Mouse (Mus musculus) limb, embryonic 13.5 days (tissue): ENCODE measurements around the gene Ccdc8. TPM values are rescaled to one million over a fixed set of nuclear protein-coding genes. Genes with fewer than 3 reads are reported as not detected.
A peak's percentile ranks its signal among the peaks of the same experiment; 100 is the strongest.

ENCODE experiments used
- ATAC-seq: fragments of 200-750 bp; cut with Nextera tagmentation; 2 replicates; pipeline ENCODE4 v1.8.0; 2017; ENCODE audit warnings: low read depth, moderate number of reproducible peaks, moderate TSS enrichment; ENCODE audit not compliant: low FRiP score
- H3K27ac ChIP-seq: fragments of 300-500 bp; sonication (generic); 2 replicates; pipeline ENCODE4 v1.5.1; 2015; ENCODE audit warnings: inconsistent platforms, mild to moderate bottlenecking, moderate library complexity
- H3K27me3 ChIP-seq: fragments of 300-500 bp; sonication (generic); 2 replicates; pipeline ENCODE4 v1.6.1; 2015; ENCODE audit warnings: mild to moderate bottlenecking, inconsistent platforms
- H3K36me3 ChIP-seq: fragments of 300-500 bp; sonication (generic); 2 replicates; pipeline ENCODE4 v1.6.1; 2015; ENCODE audit warnings: inconsistent platforms, mild to moderate bottlenecking, moderate library complexity
- H3K4me1 ChIP-seq: fragments of 300-500 bp; sonication (generic); 2 replicates; pipeline ENCODE4 v1.6.1; 2015; ENCODE audit warnings: inconsistent platforms
- H3K4me2 ChIP-seq: fragments of 300-500 bp; sonication (generic); replicated peaks from 2 replicates; pipeline ENCODE4 v1.6.1; 2015; ENCODE audit warnings: inconsistent platforms, mild to moderate bottlenecking, moderate library complexity
- H3K4me3 ChIP-seq: fragments of 300-500 bp; sonication (generic); 2 replicates; pipeline ENCODE4 v1.5.1; 2015; ENCODE audit warnings: moderate library complexity, mild to moderate bottlenecking, inconsistent platforms
- H3K9ac ChIP-seq: fragments of 300-500 bp; sonication (generic); 2 replicates; pipeline ENCODE4 v1.6.1; 2015; ENCODE audit warnings: mild to moderate bottlenecking, inconsistent platforms
- H3K9me3 ChIP-seq: fragments of 300-500 bp; sonication (generic); 2 replicates; pipeline ENCODE4 v1.6.1; 2016; ENCODE audit warnings: inconsistent platforms
- WGBS: fragments of 180-500 bp; shearing (Covaris S2); methylation state at CpG from one replicate; pipeline ENCODE4 v1.1.7; 2015; 5-methylcytosine and 5-hydroxymethylcytosine counted together
- polyA plus RNA-seq: library from polyadenylated mRNA; unstranded; fragments of >200 nt; fragmentation: Nextera tagmentation; extraction: Ambion mirVana; gene quantifications from 2 replicates; pipeline ENCODE4 v1.2.1, GENCODE M21; 2015

The Ccdc8 gene
- polyA plus RNA-seq, 1 experiment from 2014 or later, result 33.0 TPM

DNA sequence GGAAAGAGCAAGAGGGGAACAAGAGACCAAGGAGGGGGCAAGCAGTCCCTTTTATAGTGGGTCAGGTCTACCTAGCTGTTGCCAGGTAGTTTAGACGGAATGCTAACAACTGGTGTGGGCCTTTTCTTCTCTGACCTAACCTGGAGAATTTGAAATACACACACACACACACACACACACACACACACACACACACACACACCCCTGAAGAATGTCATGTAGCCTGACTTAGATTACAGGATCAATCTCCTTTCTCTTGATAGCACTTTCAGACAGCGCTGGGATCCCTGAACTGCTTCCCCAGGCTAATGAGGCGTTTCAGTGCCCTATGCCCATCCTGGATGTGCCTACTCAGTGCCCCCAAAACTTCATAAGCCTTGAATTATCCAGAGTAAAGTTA, 13.9 kb upstream of the Ccdc8 start:
- 92% methylated on average over 3 of the region's 3 CpGs for WGBS
- Histone ChIP-seq H3K9me3 (no peaks in the 10 kb centered on the region), H3K4me3 (no peak overlapping the region), H3K4me1 (peaks cover 27% of the 10 kb centered on the region), H3K27ac (no peak overlapping the region), H3K27me3 (no peaks in the 10 kb centered on the region), H3K4me2 (no peak overlapping the region), H3K9ac (no peak overlapping the region), H3K36me3 (no peaks in the 10 kb centered on the region)
- ATAC-seq, result no peak

DNA sequence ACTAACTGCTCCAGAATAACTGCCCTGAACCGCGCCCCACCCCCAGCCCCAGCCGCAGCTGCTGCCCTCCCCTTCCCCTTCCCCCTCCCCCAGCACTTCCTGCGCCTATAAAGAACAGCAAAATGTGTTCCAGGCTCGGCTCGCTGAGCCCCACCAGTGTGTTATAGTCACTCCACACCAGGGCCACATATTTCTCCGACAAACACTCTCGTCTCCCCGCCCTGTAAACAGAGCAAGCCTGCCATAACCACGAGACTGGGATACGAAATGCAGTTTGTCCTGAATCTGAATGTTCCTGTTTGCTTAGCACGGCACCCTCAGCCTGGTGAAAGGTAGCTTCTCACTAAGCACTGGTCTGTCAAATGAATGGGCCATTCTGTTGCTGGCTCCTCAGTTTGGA, 12.2 kb upstream of the Ccdc8 start:
- ATAC-seq, result peak; percentile 77
- 0 out of 2 replicates have a peak overlapping the region, but pooled peaks have one; percentile 20 for H3K9ac ChIP-seq
- H3K4me3 ChIP-seq, result peak overlapping the region; percentile 24
- H3K36me3 ChIP-seq, result no peaks in the 10 kb centered on the region
- H3K4me1 ChIP-seq, result peaks cover 30% of the 10 kb centered on the region
- under 1% methylated on average over 12 of the region's 12 CpGs for WGBS
- H3K27ac ChIP-seq, result peak overlapping the region; percentile 85
- peak overlapping the region; percentile 59 for H3K4me2 ChIP-seq
- H3K27me3 ChIP-seq, result no peaks in the 10 kb centered on the region
- H3K9me3 ChIP-seq, result no peaks in the 10 kb centered on the region

DNA sequence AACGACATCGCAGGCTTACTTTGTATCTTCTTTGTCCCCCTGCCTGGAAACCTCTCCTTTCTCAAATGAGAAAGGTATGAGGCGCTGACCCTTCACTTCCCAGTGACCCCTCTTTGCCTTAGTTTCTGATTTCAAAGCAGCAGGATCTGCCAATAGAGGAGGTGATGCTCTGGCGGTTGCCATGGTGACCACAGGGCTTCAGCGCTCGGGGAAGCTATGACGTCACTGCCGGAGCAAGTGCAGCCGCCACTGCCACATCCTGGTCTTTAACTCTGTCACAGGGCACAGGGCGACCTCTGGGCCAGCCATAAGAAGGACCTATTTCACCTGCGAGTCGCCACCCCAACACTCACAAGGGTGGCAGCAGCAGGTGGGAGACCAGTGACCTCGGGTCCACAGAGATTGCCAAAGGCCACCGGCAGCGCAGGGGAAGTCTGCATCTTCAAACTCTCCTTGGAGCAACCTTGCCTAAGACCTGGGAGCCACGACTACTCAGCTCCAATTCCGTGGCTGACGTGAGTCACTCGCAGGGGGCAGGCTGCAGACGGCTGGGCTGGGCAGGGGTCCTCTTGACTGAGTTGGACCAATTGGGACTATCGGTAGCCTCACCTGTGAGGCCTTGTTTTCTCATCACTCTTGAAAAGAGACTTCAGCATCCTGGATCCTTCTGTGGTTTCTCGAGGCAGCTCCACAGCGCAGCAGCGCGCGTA, 9.5 kb upstream of the Ccdc8 start, which contains the start of gene Gm42372:
Gene Gm42372 (plus strand): TSS at position 228 of the 710 bp plus-strand sequence.
- Histone ChIP-seq H3K4me3 (peak within 1 kb of the TSS; percentile 28), H3K27ac (no peak within 1 kb of the TSS), H3K9me3 (no peaks in the 10 kb centered on the region), H3K27me3 (no peaks in the 10 kb centered on the region), H3K4me2 (peak within 1 kb of the TSS; percentile 60), H3K4me1 (peaks cover 43% of the 10 kb centered on the region), H3K36me3 (no peaks in the 10 kb centered on the region), H3K9ac (no peak within 1 kb of the TSS)
- ATAC-seq, result no peak
- 21% methylated on average over 26 of the region's 26 CpGs for WGBS

GRCm38 (mm10) chr7:16987541-16988149, 4.9 kb upstream of the Ccdc8 start:
- Histone ChIP-seq H3K4me1 (peaks cover 60% of the 10 kb centered on the region), H3K9me3 (no peaks in the 10 kb centered on the region), H3K9ac (no peak overlapping the region), H3K4me3 (no peak overlapping the region), H3K27ac (peak overlapping the region; percentile 45), H3K4me2 (no peak overlapping the region), H3K36me3 (no peaks in the 10 kb centered on the region), H3K27me3 (no peaks in the 10 kb centered on the region)
- 30% methylated on average over 7 of the region's 7 CpGs for WGBS
- ATAC-seq, result no peak

- peaks cover 58% of the 10 kb centered on the region for H3K4me1 ChIP-seq
- peak overlapping the region; percentile 45; the same call in 1 of the 2 replicates for H3K27ac ChIP-seq
- ATAC-seq, result 0 out of 2 replicates have a peak, but pooled peaks have one; percentile 34
- H3K4me2 ChIP-seq, result no peak overlapping the region
- no peaks in the 10 kb centered on the region for H3K9me3 ChIP-seq
- 22% methylated on average over 3 of the region's 3 CpGs for WGBS
- no peaks in the 10 kb centered on the region for H3K36me3 ChIP-seq
- no peaks in the 10 kb centered on the region for H3K27me3 ChIP-seq
- H3K4me3 ChIP-seq, result no peak overlapping the region
- no peak overlapping the region for H3K9ac ChIP-seq
Observed at GRCm38 (mm10) chr7:16988405-16988804, 4.1 kb upstream of the Ccdc8 start.

DNA sequence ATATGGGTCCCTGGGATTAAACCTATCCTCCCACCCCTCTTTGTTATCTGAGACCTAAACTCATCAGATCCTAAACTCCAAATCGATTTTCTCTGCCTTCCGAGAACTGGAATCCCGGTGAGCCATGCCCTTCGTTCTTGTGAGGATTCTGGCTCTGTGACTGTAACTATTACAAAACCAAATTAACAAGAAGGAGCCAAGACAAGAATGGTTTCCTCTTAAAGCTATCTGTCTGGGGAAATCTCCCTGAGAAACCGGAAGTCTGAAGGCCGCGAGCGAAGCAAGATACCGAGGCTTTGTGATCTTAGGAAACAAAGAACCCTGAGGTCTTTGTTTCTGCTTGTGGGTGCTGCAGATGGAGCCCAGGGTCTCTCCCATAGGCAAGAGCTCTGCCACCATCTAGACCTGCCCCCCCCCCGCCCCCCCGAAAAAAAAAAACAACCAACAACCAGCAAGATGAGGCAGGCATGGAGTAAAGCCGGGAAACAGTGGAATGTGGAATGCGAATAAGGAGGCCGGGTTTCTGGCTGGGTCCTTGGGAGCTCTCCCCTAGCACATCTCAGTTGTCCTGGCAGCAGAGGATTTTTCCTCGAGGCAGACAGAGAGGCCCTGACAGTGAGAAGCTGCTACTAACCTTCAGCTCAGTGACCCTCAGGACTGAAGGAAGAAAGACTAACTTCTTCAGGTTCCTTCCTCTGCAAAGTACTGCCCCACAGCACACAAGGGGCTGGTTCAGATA, 2.3 kb upstream of the Ccdc8 start:
- no peak overlapping the region for H3K4me3 ChIP-seq
- ATAC-seq, result no peak
- no peaks in the 10 kb centered on the region for H3K9me3 ChIP-seq
- peaks cover 65% of the 10 kb centered on the region for H3K4me1 ChIP-seq
- 42% methylated on average over 15 of the region's 15 CpGs for WGBS
- H3K27ac ChIP-seq, result peak overlapping the region; percentile 94
- H3K9ac ChIP-seq, result no peak overlapping the region
- H3K27me3 ChIP-seq, result no peaks in the 10 kb centered on the region
- H3K36me3 ChIP-seq, result peaks cover under 1% of the 10 kb centered on the region; the same call in 1 of the 2 replicates
- 0 out of 2 replicates have a peak overlapping the region, but pooled peaks have one; percentile 4 for H3K4me2 ChIP-seq

- H3K9ac ChIP-seq, result no peak overlapping the region
- H3K36me3 ChIP-seq, result peaks cover 15% of the 10 kb centered on the region
- H3K9me3 ChIP-seq, result no peaks in the 10 kb centered on the region
- peaks cover 80% of the 10 kb centered on the region for H3K4me1 ChIP-seq
- H3K27me3 ChIP-seq, result no peaks in the 10 kb centered on the region
- WGBS, result 45% methylated on average over 18 of the region's 18 CpGs
- H3K27ac ChIP-seq, result peak overlapping the region; percentile 94
- peak; percentile 76 for ATAC-seq
- H3K4me3 ChIP-seq, result peak overlapping the region; percentile 0; the same call in 1 of the 2 replicates
- peak overlapping the region; percentile 52 for H3K4me2 ChIP-seq
Observed at GRCm38 (mm10) chr7:16991681-16992450, 642 bp upstream of the Ccdc8 start.

DNA sequence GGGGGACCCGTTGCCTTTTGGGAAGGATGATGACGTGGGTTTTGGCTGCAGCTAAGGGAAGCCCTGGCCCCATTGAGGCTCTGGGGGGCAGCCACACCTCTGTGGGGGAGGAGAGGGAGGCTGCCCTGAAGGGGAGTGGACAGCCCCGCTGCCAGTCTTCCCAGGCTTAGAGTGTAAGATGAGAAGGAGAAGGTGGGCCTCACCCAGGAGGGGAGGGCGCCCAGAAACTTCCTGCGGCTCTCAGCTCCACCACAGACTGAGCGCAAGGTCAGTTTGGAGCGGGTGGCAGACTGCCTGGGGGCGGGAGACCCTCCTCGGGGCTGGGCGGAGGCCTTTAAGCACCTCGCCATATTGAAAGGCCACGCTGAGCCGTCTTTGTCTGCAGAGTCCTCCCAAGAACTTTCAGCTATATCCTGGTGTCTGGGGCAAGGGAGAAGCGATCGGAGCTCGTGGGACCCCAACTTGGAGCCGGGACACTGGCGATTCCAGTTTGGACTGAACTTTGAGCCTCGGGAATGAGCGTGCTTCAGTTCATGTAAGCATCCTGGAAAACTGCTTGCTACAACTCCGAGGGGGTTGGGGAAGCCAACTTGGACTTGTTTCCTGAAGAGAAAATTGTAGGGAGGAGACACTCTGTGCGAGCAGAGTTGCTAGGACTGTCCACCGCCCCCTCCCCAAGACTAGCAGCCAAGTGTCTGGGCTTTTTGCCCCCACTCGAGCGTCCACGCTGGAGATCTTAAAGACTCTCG, 1.3 kb downstream of the Ccdc8 start:
- Histone ChIP-seq H3K27ac (peak overlapping the region; percentile 91), H3K9ac (peak overlapping the region; percentile 90), H3K4me2 (peak overlapping the region; percentile 88), H3K27me3 (no peaks in the 10 kb centered on the region), H3K9me3 (no peaks in the 10 kb centered on the region), H3K36me3 (peaks cover 35% of the 10 kb centered on the region), H3K4me1 (peaks cover 79% of the 10 kb centered on the region), H3K4me3 (peak overlapping the region; percentile 77)
- under 1% methylated on average over 27 of the region's 27 CpGs for WGBS
- ATAC-seq, result peak; percentile 94

DNA sequence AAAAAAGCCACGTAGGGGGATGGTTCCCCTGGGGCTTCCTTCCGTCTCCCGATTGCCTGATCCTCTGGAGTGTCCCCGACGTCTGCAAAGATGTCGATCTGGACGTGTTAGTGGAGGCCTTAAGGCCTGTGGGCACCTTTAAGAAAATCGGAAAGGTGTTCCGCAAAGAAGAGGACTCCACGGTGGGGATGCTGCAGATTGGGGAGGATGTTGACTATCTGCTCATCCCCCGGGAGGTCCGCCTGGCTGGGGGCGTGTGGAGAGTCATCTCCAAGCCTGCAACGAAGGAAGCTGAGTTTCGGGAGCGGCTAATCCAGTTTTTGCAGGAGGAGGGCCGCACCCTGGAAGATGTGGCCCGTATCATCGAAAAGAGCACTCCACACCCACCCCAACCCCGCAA, 1.9 kb downstream of the Ccdc8 start:
- H3K9ac ChIP-seq, result peak overlapping the region; percentile 90
- peak overlapping the region; percentile 91 for H3K27ac ChIP-seq
- no peaks in the 10 kb centered on the region for H3K27me3 ChIP-seq
- WGBS, result 4% methylated on average over 20 of the region's 20 CpGs
- H3K4me2 ChIP-seq, result peak overlapping the region; percentile 88
- no peaks in the 10 kb centered on the region for H3K9me3 ChIP-seq
- peak overlapping the region; percentile 77 for H3K4me3 ChIP-seq
- peaks cover 39% of the 10 kb centered on the region for H3K36me3 ChIP-seq
- ATAC-seq, result no peak
- H3K4me1 ChIP-seq, result peaks cover 79% of the 10 kb centered on the region

DNA sequence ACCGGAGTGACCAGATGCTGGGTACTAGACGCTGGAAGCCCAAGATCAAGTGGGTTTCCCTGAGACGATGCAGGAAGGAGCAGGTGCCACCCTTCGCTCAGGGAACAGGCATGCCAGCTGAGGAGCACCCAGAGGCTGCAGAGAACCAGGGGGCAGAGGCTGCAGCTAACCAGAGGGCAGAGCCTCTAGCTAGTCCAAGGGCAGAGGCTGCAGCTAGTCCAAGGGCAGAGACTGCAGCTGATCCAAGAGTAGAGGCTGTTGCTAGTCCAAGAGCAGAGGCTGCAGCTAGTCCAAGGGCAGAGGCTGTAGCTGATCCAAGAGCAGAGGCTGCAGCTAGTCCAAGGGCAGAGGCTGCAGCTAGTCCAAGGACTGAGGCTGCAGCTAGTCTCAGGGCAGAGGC, 2.8 kb downstream of the Ccdc8 start:
- Histone ChIP-seq H3K36me3 (peaks cover 48% of the 10 kb centered on the region), H3K4me2 (peak overlapping the region; percentile 88), H3K4me1 (peaks cover 71% of the 10 kb centered on the region), H3K27me3 (no peaks in the 10 kb centered on the region), H3K9me3 (no peaks in the 10 kb centered on the region), H3K9ac (peak overlapping the region; percentile 90), H3K27ac (no peak overlapping the region; the same call in 1 of the 2 replicates), H3K4me3 (peak overlapping the region; percentile 77)
- ATAC-seq, result no peak
- 90% methylated on average over 4 of the region's 4 CpGs for WGBS

- Histone ChIP-seq H3K4me1 (peaks cover 42% of the 10 kb centered on the region), H3K36me3 (peaks cover 70% of the 10 kb centered on the region), H3K27me3 (no peaks in the 10 kb centered on the region), H3K9me3 (no peaks in the 10 kb centered on the region; the same call in 1 of the 2 replicates), H3K4me2 (no peak overlapping the region), H3K4me3 (no peak overlapping the region), H3K27ac (no peak overlapping the region), H3K9ac (no peak overlapping the region)
- WGBS, result 69% methylated on average over 4 of the region's 4 CpGs
- ATAC-seq, result no peak
Observed at GRCm38 (mm10) chr7:16999233-16999632, 6.7 kb downstream of the Ccdc8 start.
